Mouse (Mus musculus) cerebellum, postnatal 4 days (tissue): ENCODE results near the gene E330017A01Rik.

ENCODE experiments used
- DNase-seq, 2 experiments: peaks; one replicate each; pipeline ENCODE4 v3.0.0; 2022; ENCODE audit warnings: low spot score in 2 of 2, mixed read lengths in 1 of 2

E330017A01Rik gene

GRCm38 (mm10) chr16:58663021-58663420, 24.5 kb upstream of the E330017A01Rik start:
- no peak for DNase-seq

GRCm38 (mm10) chr16:58662287-58662791, 23.8 kb upstream of the E330017A01Rik start:
- no peak for DNase-seq

GRCm38 (mm10) chr16:58661826-58662225, 23.3 kb upstream of the E330017A01Rik start:
- DNase-seq = no peak

- DNase-seq = no peak
These were observed 20.1 kb upstream of the E330017A01Rik start for GRCm38 (mm10) chr16:58658668-58659067.

- no peak for DNase-seq
These were observed 18.0 kb upstream of the E330017A01Rik start for GRCm38 (mm10) chr16:58656526-58656925.

DNA sequence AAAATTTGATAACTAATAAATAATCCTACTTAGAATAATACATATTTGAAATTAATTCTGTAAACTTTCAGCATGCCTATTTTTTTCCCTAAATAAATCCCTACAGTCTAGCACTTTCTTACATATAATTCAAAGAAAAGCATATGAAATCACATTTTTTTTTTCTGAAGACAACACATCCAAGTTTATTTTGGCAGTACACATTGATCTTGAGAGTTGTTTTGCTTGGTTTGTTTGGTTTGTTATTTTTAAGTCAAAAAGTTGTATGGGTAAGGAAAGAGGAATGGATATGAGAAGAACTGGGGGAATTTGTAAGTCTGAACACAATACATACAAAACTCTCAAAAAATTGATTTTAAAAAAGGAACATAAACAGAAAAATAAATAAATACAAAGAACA, 17.2 kb upstream of the E330017A01Rik start:
- no peak for DNase-seq

- DNase-seq = no peak
These were observed 11.4 kb upstream of the E330017A01Rik start for GRCm38 (mm10) chr16:58649979-58650378.

GRCm38 (mm10) chr16:58638016-58638415, 523 bp downstream of the E330017A01Rik start:
- no peak for DNase-seq

DNA sequence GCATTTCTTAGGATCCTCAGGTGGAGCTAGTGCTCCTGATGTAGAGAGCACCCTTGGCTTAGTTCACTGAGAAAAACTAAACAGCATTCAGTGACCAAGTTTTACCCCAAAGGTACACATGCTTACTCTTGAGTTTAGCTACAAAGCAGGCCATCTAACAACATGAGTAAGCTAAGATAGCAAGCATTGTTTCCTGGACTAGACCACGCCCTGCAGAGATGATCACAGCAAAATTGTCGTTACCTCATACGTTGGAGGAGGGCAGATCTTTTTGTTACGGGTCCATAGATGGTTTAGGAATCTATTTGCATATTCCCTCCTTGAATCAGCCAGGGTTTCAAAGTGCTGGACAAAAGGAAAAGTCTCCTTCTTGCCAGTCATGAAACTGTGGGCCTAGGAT, 1.1 kb downstream of the E330017A01Rik start:
- no peak for DNase-seq

DNA sequence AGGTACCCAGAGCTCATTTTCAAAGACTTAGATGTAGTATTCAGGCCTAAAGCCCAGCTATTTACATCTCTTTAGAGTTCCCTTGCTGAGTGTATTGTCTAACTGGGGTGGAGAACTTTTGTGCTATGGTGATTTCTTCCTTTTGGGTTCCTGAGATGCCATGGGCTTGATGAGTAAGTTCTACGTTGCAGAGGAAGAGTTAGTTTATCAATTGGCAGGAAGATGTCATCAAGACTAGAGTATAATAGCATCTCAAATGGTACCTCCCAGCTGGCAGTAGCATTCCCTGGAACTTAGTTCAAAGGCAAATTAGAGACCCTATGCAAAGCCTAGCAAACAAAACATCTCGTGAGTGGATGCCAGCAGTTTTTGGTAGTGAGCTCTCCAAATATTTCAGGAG, 2.7 kb downstream of the E330017A01Rik start:
- no peak for DNase-seq

DNA sequence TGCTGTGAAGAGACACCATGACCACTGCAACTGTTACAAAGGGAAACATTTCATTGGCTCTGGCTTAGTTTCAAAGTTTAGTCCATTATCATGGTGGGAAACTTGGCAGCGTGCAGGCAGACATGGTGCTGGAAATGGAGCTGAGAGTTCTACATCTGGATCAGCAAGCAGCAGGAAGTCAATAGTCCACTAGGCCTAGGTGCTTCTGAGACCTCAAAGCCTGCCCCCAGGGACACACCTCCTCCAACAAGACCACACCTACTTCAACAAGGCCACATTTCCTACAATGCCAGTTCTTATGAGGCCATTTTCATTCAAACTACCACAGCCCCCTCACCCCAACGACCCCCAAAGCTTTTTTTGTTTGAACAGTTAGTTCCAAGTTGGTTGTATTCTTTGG, 8.8 kb downstream of the E330017A01Rik start:
- DNase-seq = no peak

DNA sequence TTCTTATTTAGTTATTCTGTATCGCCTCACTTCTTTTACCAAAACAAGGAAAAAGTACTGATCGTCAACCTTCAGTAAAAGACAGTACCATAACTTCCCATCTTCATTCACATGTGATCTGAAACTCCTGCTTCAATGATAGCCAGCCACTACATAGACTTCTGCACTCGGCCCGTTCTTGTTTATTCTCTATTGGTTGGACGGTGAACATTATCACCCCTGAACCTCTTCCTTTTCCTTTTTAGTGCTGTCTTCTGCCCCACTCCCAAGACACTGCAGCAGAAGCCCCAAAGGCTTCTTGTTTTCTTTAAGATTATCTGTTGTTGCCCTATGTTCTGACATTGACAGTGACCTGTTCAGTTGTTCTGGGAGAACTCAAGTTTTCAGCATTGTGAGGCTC, 9.6 kb downstream of the E330017A01Rik start:
- DNase-seq = no peak

- DNase-seq = no peak
These were observed 10.2 kb downstream of the E330017A01Rik start for GRCm38 (mm10) chr16:58628336-58628680.

GRCm38 (mm10) chr16:58627597-58628335, 10.8 kb downstream of the E330017A01Rik start:
- DNase-seq = no peak

DNA sequence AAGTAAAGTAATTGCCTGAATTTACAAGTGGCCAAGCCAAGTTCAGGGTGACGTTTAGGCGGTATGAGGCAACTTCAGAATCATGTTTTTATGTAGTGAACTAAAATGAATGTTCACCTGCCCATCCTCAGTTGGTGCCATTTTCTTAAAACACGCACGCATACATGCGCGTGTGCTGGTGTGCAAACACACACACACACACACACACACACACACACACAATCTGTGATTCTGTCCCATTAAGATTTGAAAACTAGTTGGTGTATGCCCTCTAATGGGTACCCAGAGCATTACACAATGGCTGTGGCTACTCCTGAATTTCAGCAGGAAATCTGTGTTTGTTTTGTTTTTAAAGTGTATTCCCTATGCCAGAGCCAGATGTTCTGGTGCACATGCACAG, 14.6 kb downstream of the E330017A01Rik start:
- peak in 1 of 2 experiments; percentile 6 for DNase-seq

GRCm38 (mm10) chr16:58623114-58623513, 15.4 kb downstream of the E330017A01Rik start:
- no peak for DNase-seq

GRCm38 (mm10) chr16:58622377-58622776, 16.2 kb downstream of the E330017A01Rik start:
- DNase-seq = no peak

DNA sequence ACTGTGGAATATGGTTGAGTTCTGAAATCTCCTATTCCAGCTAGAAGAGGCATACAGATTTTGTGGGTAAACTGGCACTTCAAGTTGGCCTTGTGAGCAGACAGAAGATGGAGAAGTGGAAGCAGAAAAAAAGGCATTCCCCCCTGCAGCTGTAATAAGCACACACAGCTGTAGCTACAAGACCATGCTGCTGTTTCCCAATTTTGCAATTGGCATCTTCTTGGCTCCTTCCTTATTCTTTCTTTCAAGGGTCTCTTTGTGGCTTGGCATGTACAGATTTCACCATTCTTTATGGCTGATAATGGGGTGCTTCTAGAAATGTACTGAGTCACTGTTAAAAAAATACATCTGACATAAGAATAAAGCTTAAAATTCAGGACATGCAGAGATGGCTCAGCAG, 21.2 kb downstream of the E330017A01Rik start:
- DNase-seq = no peak

- no peak for DNase-seq
These were observed 21.7 kb downstream of the E330017A01Rik start, which contains the start of gene Gm813 for GRCm38 (mm10) chr16:58616878-58617277. TSS of gene Gm813 (minus strand) at chr16:58616978.

GRCm38 (mm10) chr16:58612969-58613368, 25.6 kb downstream of the E330017A01Rik start:
- DNase-seq = no peak

GRCm38 (mm10) chr16:58607101-58607500, 31.4 kb downstream of the E330017A01Rik start:
- DNase-seq = no peak

DNA sequence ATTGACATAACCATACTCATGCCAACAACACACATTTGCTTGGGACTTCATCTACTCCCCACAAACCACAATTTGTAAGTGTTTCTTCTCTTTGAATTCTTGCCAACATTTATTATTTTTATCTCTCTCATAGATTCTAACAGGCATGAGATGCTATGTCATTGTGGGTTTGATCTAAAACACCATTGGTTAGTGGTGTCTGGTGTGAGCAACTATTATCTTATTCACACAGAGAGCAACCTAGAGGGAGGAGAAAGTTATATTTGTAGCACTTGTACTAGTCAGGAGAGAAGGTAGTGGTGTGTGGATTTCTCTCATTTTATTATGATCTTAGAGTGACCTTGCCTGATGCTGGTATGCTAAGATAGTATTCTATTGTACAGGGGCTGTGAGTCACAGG, 33.9 kb downstream of the E330017A01Rik start:
- no peak for DNase-seq

DNA sequence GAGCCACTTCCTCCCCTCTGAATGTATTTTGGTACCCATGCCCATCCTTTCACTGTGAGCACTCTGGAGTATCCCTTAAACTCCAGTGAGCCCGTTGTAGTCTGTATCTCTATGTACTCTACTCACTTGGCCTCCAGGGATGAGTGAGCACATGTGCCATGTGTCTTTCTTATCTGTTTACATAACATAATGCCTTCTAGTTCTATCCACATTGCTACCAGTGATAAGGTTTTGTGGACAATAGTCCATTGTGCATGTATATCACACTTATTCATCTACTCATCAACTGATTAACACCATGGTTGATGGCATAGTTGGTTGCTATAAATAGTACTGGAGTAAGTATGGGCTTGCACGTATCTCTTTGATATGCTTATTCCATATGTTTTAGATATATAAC, 34.7 kb downstream of the E330017A01Rik start:
- DNase-seq = no peak

- DNase-seq = no peak
These were observed 37.7 kb downstream of the E330017A01Rik start for GRCm38 (mm10) chr16:58600846-58601245.
